Mouse (Mus musculus): ENCODE measurements at regions not wholly inside any gene's neighbourhood (a gene's known extent, or its start where the extent isn't known, plus 50 kb on each side); places are given as distances from the start of the nearest gene placed in this dataset.
A peak's percentile ranks its signal among the peaks of the same experiment; 100 is the strongest.

- no peak for TF ChIP-seq CTCF (IDR thresholded peaks at IDR 0.05; ENCODE audit: control insufficient read depth, insufficient read depth, insufficient read length)
- no peak for TF ChIP-seq FOSL1 (IDR thresholded peaks at IDR 0.05; ENCODE audit: insufficient read depth, low read length, poor library complexity, severe bottlenecking)
- no peak for TF ChIP-seq USF1 (IDR thresholded peaks at IDR 0.05; ENCODE audit: low read depth)
- no peak for TF ChIP-seq MYOD1 (IDR thresholded peaks at IDR 0.05; ENCODE audit: control insufficient read depth, insufficient read length, low read depth)
- TF ChIP-seq MYOG (IDR thresholded peaks at IDR 0.05; ENCODE audit: control insufficient read depth, extremely low read depth, insufficient read length), result no peak
- TF ChIP-seq MAX (IDR thresholded peaks at IDR 0.05), result no peak
- TF ChIP-seq CEBPB (IDR thresholded peaks at IDR 0.05; ENCODE audit: low read depth), result no peak
- Histone ChIP-seq H3K79me2 (ENCODE audit: control insufficient read depth, insufficient read depth) (no peaks in the 10 kb centered on the region), H3K79me3 (ENCODE audit: low read depth) (no peaks in the 10 kb centered on the region)
These were observed 167.0 kb upstream of the Ndn start for GRCm38 (mm10) chr7:62179387-62179786.

DNA sequence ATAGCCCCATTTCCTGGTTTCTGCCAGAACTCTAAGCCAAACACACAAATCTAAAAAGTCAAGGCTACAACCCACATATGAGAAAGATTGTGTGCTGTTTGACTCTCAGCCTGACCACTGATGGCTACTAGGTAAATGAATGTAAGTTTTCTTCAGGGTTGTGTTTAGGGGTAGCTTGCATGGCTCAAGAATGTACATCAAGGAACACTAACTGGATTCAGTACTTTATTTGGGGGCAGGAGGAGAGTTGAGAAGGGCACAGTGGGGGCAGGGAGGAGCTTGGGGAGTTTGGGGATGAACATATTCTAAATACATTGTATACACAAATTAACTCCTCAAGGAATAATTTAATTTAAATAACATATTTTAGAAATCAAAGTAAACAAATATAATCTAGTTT is 137.8 kb upstream of the Ndn start:
- Histone ChIP-seq H3K79me3 (ENCODE audit: low read depth) (no peaks in the 10 kb centered on the region), H3K4me3 (ENCODE audit: insufficient read depth, poor library complexity, severe bottlenecking) (no peak overlapping the region), H3ac (ENCODE audit: control insufficient read depth, insufficient read length, low read depth) (no peak overlapping the region), H3K79me2 (ENCODE audit: control insufficient read depth, insufficient read depth) (no peaks in the 10 kb centered on the region), H3K27me3 (ENCODE audit: control insufficient read depth, insufficient read depth, insufficient read length) (no peaks in the 10 kb centered on the region), H3K36me3 (ENCODE audit: control insufficient read depth, insufficient read depth) (no peaks in the 10 kb centered on the region)
- TF ChIP-seq CEBPB (IDR thresholded peaks at IDR 0.05; ENCODE audit: low read depth), result no peak
- no peak for TF ChIP-seq MYOG (IDR thresholded peaks at IDR 0.05; ENCODE audit: control insufficient read depth, extremely low read depth, insufficient read length)
- TF ChIP-seq FOSL1 (IDR thresholded peaks at IDR 0.05; ENCODE audit: insufficient read depth, low read length, poor library complexity, severe bottlenecking), result no peak
- TF ChIP-seq CTCF (IDR thresholded peaks at IDR 0.05; ENCODE audit: control insufficient read depth, insufficient read depth, insufficient read length), result no peak
- no peak for TF ChIP-seq USF1 (IDR thresholded peaks at IDR 0.05; ENCODE audit: low read depth)
- TF ChIP-seq MAX (IDR thresholded peaks at IDR 0.05), result no peak
- no peak for TF ChIP-seq MYOD1 (IDR thresholded peaks at IDR 0.05; ENCODE audit: control insufficient read depth, insufficient read length, low read depth)

More at GRCm38 (mm10) chr7:62179387-62179786, 167.0 kb upstream of the Ndn start:
- H3ac ChIP-seq (ENCODE audit: control insufficient read depth, insufficient read length, low read depth), result no peak overlapping the region
- no peaks in the 10 kb centered on the region for H3K36me3 ChIP-seq (ENCODE audit: control insufficient read depth, insufficient read depth)
- H3K27me3 ChIP-seq (ENCODE audit: control insufficient read depth, insufficient read depth, insufficient read length), result no peaks in the 10 kb centered on the region
- H3K4me3 ChIP-seq (ENCODE audit: insufficient read depth, poor library complexity, severe bottlenecking), result no peak overlapping the region

DNA sequence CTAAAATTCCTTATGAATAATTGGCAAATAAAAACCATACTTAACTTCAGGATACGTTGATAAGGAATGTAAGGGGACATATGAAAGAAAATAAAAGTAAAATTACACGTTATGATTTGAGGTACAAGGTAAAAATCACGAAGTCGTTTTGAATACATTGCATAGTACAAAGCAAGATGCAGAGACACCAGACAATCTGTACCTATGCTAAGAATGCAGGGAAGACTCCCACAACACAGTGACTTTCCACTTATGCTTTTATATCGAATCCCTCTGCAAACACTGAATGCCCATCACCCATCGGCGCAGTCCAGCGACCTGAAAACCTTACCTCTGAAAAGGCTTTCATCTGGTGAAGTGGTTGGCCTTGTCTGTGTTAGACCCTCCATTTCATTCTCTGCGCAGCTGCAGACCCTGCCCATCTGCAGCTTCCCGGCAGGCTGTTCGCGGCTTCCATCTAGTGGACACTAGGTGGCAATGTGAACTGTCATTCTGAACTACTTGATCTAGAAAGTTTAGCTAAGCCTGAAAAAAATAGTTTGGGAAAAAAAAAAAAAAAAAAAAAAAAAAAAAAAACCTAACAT is 137.2 kb upstream of the Ndn start:
- no peaks in the 10 kb centered on the region for H3K36me3 ChIP-seq (ENCODE audit: control insufficient read depth, insufficient read depth)
- no peaks in the 10 kb centered on the region for H3K79me2 ChIP-seq (ENCODE audit: control insufficient read depth, insufficient read depth)
- H3K27me3 ChIP-seq (ENCODE audit: control insufficient read depth, insufficient read depth, insufficient read length), result no peaks in the 10 kb centered on the region
- TF ChIP-seq CTCF (IDR thresholded peaks at IDR 0.05; ENCODE audit: control insufficient read depth, insufficient read depth, insufficient read length) (no peak), CEBPB (IDR thresholded peaks at IDR 0.05; ENCODE audit: low read depth) (no peak), MAX (IDR thresholded peaks at IDR 0.05) (no peak), MYOD1 (IDR thresholded peaks at IDR 0.05; ENCODE audit: control insufficient read depth, insufficient read length, low read depth) (no peak), FOSL1 (IDR thresholded peaks at IDR 0.05; ENCODE audit: insufficient read depth, low read length, poor library complexity, severe bottlenecking) (no peak), USF1 (IDR thresholded peaks at IDR 0.05; ENCODE audit: low read depth) (no peak), MYOG (IDR thresholded peaks at IDR 0.05; ENCODE audit: control insufficient read depth, extremely low read depth, insufficient read length) (no peak)
- no peak overlapping the region for H3ac ChIP-seq (ENCODE audit: control insufficient read depth, insufficient read length, low read depth)
- no peak overlapping the region for H3K4me3 ChIP-seq (ENCODE audit: insufficient read depth, poor library complexity, severe bottlenecking)
- H3K79me3 ChIP-seq (ENCODE audit: low read depth), result no peaks in the 10 kb centered on the region

DNA sequence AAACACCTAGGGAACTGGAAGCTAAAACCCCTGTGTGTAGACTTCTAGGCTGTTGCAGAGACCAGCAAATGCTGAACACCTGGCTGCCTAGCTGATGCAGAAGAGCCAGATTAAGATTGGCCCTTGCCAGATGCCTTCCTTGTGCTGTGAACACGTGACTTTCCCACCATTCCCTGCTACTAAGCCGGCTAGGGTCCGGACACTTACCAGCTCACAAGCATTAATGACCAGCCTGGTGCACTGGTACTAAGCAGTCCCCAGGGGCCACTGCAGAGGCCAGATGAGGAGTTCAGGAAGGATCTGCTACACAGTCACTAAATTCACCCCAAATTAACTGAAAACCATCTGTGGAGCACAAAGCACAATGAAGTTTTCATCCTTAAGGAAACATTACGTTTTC is 121.2 kb upstream of the Ndn start:
- no peak overlapping the region for H3ac ChIP-seq (ENCODE audit: control insufficient read depth, insufficient read length, low read depth)
- H3K79me2 ChIP-seq (ENCODE audit: control insufficient read depth, insufficient read depth), result no peaks in the 10 kb centered on the region
- H3K36me3 ChIP-seq (ENCODE audit: control insufficient read depth, insufficient read depth), result no peaks in the 10 kb centered on the region
- TF ChIP-seq FOSL1 (IDR thresholded peaks at IDR 0.05; ENCODE audit: insufficient read depth, low read length, poor library complexity, severe bottlenecking) (no peak), USF1 (IDR thresholded peaks at IDR 0.05; ENCODE audit: low read depth) (no peak), MYOD1 (IDR thresholded peaks at IDR 0.05; ENCODE audit: control insufficient read depth, insufficient read length, low read depth) (no peak), CTCF (IDR thresholded peaks at IDR 0.05; ENCODE audit: control insufficient read depth, insufficient read depth, insufficient read length) (no peak), CEBPB (IDR thresholded peaks at IDR 0.05; ENCODE audit: low read depth) (no peak), MAX (IDR thresholded peaks at IDR 0.05) (no peak), MYOG (IDR thresholded peaks at IDR 0.05; ENCODE audit: control insufficient read depth, extremely low read depth, insufficient read length) (no peak)
- no peak overlapping the region for H3K4me3 ChIP-seq (ENCODE audit: insufficient read depth, poor library complexity, severe bottlenecking)
- H3K27me3 ChIP-seq (ENCODE audit: control insufficient read depth, insufficient read depth, insufficient read length), result peaks cover 4% of the 10 kb centered on the region
- no peaks in the 10 kb centered on the region for H3K79me3 ChIP-seq (ENCODE audit: low read depth)

- no peaks in the 10 kb centered on the region for H3K79me3 ChIP-seq (ENCODE audit: low read depth)
- peaks cover 4% of the 10 kb centered on the region for H3K27me3 ChIP-seq (ENCODE audit: control insufficient read depth, insufficient read depth, insufficient read length)
- no peaks in the 10 kb centered on the region for H3K79me2 ChIP-seq (ENCODE audit: control insufficient read depth, insufficient read depth)
- H3ac ChIP-seq (ENCODE audit: control insufficient read depth, insufficient read length, low read depth), result no peak overlapping the region
- H3K4me3 ChIP-seq (ENCODE audit: insufficient read depth, poor library complexity, severe bottlenecking), result no peak overlapping the region
- no peak for TF ChIP-seq MYOD1 (IDR thresholded peaks at IDR 0.05; ENCODE audit: control insufficient read depth, insufficient read length, low read depth)
- TF ChIP-seq CTCF (IDR thresholded peaks at IDR 0.05; ENCODE audit: control insufficient read depth, insufficient read depth, insufficient read length), result peak; percentile 26
- H3K36me3 ChIP-seq (ENCODE audit: control insufficient read depth, insufficient read depth), result no peaks in the 10 kb centered on the region
These were observed 118.6 kb upstream of the Ndn start for GRCm38 (mm10) chr7:62227727-62228126.

GRCm38 (mm10) chr7:62230713-62231112 is 115.7 kb upstream of the Ndn start:
- Histone ChIP-seq H3K4me3 (ENCODE audit: insufficient read depth, poor library complexity, severe bottlenecking) (no peak overlapping the region), H3K27me3 (ENCODE audit: control insufficient read depth, insufficient read depth, insufficient read length) (no peaks in the 10 kb centered on the region), H3K79me2 (ENCODE audit: control insufficient read depth, insufficient read depth) (no peaks in the 10 kb centered on the region), H3K36me3 (ENCODE audit: control insufficient read depth, insufficient read depth) (no peaks in the 10 kb centered on the region), H3ac (ENCODE audit: control insufficient read depth, insufficient read length, low read depth) (no peak overlapping the region), H3K79me3 (ENCODE audit: low read depth) (no peaks in the 10 kb centered on the region)
- TF ChIP-seq CEBPB (IDR thresholded peaks at IDR 0.05; ENCODE audit: low read depth), result no peak
- TF ChIP-seq MAX (IDR thresholded peaks at IDR 0.05), result no peak
- no peak for TF ChIP-seq MYOG (IDR thresholded peaks at IDR 0.05; ENCODE audit: control insufficient read depth, extremely low read depth, insufficient read length)
- no peak for TF ChIP-seq MYOD1 (IDR thresholded peaks at IDR 0.05; ENCODE audit: control insufficient read depth, insufficient read length, low read depth)
- no peak for TF ChIP-seq USF1 (IDR thresholded peaks at IDR 0.05; ENCODE audit: low read depth)
- no peak for TF ChIP-seq CTCF (IDR thresholded peaks at IDR 0.05; ENCODE audit: control insufficient read depth, insufficient read depth, insufficient read length)
- no peak for TF ChIP-seq FOSL1 (IDR thresholded peaks at IDR 0.05; ENCODE audit: insufficient read depth, low read length, poor library complexity, severe bottlenecking)
